Mouse (Mus musculus): ENCODE data around the gene Slc6a3. TPM values are rescaled to one million over a fixed set of nuclear protein-coding genes. Genes with fewer than 3 reads are reported as not detected.

The Slc6a3 gene
- polyA plus RNA-seq, 1 experiment from 2014 or later: 0.41 TPM

Other genes with a start within 250 kb of the Slc6a3 start
- gene Mrpl36, start 208.2 kb upstream of the Slc6a3 start, polyA plus RNA-seq (2015; fragmentation: Nextera tagmentation; extraction: Ambion mirVana): 159 and 160 TPM in 2 replicates
- 464 and 509 TPM in 2 replicates for gene Ndufs6, start 208.2 kb upstream of the Slc6a3 start, polyA plus RNA-seq (2015; fragmentation: Nextera tagmentation; extraction: Ambion mirVana)
- 19.8 and 22.5 TPM in 2 replicates for gene Lpcat1, start 69.5 kb upstream of the Slc6a3 start, polyA plus RNA-seq (2015; fragmentation: Nextera tagmentation; extraction: Ambion mirVana)
- gene Clptm1l, start 67.3 kb downstream of the Slc6a3 start, polyA plus RNA-seq (2015; fragmentation: Nextera tagmentation; extraction: Ambion mirVana): 137 and 164 TPM in 2 replicates
- 5.1 and 5.7 TPM in 2 replicates for gene Tert, start 90.2 kb downstream of the Slc6a3 start, polyA plus RNA-seq (2015; fragmentation: Nextera tagmentation; extraction: Ambion mirVana)
- gene Slc6a18, start 141.3 kb downstream of the Slc6a3 start, polyA plus RNA-seq (2015; fragmentation: Nextera tagmentation; extraction: Ambion mirVana): not detected in 2 replicates
- gene Slc6a19, start 168.1 kb downstream of the Slc6a3 start, polyA plus RNA-seq (2015; fragmentation: Nextera tagmentation; extraction: Ambion mirVana): 10.4 and 13.2 TPM in 2 replicates
- gene Slc12a7, start 196.3 kb downstream of the Slc6a3 start, polyA plus RNA-seq (2015; fragmentation: Nextera tagmentation; extraction: Ambion mirVana): 25.3 and 27.4 TPM in 2 replicates